Mouse (Mus musculus) testis, postnatal 14 days (tissue): Measurements from ENCODE around the gene Jak3.

Source experiments
- DNase-seq: peaks from one replicate; pipeline ENCODE4 v3.0.0; 2021; ENCODE audit warnings: low spot score

Gene Jak3

GRCm38 (mm10) chr8:71676020-71676741 lies at the start of gene Jak3:
Gene Jak3, plus strand, starts transcription at chr8:71676296.
- no peak for DNase-seq

DNA sequence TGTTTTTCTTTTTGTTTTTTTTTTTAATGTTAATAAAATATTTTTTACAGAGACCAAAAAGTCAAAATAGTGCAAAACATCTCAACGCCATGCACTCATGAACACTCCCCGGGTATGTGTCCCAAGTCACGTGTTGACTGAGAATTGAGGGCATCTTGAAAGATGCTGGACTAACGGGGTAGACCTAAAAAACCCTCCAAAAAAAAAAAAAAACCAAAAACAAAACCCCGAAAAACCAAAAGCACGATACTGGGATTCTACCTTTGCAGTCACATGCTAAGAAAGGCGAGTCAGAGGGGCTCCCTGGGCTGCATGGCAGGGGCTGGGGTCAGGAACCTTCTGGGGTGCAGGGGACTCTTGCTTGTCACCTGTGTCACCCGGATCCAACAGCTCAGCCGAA lies 49.3 kb upstream of the Jak3 start:
- no peak for DNase-seq

DNA sequence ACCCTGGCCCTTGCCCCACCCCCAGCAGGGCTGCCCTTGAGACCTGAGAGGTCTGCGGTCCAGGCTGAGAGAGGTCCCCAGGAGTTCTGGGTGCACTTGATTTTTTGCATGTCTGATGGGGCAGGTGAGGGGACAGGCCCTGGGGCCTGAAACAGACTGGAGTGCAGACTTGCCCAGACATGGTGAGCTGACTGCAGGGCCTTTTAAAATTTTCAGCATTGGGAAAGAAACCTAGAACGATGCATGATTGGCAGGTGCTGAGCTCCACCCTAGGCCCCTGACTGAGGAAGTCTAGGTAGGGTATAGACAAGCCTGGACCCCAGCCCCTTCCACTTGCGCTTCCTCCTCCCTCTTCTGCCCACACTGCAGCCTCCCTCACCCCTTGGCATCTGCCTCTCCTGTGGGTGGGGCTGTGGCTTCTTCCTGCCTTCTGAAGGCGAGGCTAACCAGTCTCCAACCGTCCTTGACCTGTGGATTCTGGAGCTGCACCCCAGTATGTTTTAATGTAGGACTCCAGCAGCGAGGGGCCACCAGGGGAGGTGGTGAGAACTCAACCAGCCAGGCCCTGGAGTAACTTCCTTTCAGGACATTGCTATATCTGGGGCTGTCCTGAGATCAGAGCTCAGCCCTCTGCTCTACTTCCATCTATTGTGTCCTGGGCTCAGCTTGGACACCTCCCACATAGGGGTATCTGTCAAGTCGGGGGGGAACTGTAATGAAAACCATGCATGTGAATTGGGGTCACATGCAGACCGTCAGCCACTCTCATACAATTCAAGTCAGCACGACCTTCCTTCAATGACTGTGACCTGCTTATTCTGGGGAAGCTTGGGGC lies 48.6 kb upstream of the Jak3 start:
- no peak for DNase-seq

- no peak for DNase-seq
These were observed 47.5 kb upstream of the Jak3 start for GRCm38 (mm10) chr8:71628396-71629095.

DNA sequence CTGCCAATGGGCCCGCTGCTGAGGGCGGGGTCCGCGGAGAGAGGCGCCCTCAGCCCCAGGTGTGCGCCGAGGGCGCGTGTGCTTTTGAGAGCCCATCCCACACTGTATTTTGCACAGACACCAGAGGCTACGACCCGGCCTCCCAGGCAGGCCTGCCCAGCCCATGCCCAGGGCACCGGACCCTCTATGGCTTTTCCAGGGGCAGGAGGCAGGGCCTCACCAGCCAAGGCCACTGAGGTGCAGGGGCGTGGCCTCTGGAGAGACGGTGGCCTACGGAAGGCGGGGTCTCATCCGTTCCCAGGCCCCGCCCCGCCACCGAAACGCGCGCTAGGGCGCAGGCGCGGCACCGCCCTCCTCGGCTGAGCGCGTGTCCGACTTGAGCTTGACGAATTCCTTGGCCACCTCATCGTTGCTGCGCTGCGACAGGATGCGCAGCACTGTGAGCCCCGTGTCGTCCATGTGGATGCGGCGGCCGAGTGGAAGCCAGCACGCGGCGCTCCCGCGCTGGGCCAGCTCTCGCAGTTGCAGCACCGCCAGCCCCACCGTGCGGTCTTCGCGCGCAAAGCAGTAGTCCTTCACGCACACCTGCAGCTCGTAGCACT lies 46.9 kb upstream of the Jak3 start:
- DNase-seq, result peak; percentile 92

- peak; percentile 82 for DNase-seq
These were observed 46.3 kb upstream of the Jak3 start for GRCm38 (mm10) chr8:71629781-71630212.

- DNase-seq, result no peak
These were observed 45.3 kb upstream of the Jak3 start for GRCm38 (mm10) chr8:71630761-71631160.

DNA sequence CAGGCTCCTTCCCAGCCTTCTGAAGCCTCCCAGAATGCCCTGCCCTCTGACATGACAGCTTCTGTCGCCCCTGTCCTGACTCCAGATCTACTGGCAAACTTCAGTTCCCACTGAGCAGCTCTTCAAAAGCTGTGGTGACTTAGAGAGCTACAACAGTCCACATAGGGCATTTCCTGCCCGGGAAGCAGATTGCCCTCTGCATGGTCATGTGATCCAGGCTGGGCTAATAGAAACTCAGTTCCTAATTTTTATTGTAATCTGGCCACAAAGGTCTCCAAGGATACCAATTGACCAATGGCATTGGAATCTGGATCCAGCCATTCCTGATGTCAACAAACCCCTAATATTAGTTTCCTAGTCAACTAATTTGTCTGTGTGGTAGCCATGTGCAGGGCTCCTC lies 44.2 kb upstream of the Jak3 start:
- no peak for DNase-seq

DNA sequence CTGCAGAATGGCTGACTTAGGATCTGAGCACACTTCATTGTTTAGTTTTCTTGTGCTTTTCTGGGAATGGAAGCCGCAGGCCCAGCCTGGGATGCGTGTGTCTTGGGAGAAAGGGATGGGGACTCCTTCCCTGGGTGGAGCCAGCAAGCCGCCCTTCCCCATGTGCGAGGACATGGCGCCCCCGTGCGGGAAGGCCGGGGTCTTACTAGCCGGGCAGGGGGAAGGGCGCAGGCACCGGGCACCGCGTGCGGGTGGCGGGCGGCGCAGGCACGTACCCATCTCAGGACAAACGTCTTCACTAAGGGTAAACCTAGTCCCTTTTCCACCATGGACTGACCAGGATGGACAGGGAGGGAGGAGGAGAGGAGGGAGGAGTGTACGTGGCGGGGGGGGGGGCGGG lies 42.9 kb upstream of the Jak3 start:
- DNase-seq, result peak; percentile 55

DNA sequence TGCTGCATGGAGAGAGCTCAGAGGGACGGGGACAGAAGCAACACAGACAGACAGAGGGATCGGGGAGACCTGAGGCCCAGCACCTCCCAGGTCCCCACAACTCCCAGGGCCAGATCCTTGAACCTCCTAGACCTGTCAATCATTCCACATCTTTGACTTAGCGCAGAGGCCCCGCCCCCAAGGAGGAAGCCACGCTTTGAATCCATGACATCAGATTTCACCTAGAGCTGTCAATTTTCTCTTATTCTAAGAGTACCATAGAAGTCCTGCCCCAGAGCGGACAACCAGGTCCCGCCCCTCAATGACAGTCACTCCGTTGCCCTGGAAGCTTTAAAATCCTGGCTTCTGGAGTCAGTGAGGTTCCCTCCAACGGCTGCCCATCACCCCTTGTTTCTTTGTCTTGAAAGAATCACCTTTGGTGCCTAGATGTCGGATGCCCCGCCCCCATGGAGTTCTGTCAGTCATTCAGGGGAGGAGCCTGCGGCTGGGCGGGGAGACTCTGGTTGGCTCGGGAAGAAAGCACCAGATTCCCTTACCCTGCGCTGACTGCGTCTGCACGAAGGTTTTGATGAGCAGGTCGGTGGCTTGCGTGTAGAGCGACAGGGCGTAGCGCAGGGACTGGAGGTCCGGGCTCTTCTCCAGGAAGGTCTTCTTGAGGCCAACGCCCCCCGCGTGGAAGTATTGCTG lies 42.0 kb upstream of the Jak3 start:
- peak; percentile 76 for DNase-seq

- no peak for DNase-seq
These were observed 38.7 kb upstream of the Jak3 start for GRCm38 (mm10) chr8:71637149-71638095.

DNA sequence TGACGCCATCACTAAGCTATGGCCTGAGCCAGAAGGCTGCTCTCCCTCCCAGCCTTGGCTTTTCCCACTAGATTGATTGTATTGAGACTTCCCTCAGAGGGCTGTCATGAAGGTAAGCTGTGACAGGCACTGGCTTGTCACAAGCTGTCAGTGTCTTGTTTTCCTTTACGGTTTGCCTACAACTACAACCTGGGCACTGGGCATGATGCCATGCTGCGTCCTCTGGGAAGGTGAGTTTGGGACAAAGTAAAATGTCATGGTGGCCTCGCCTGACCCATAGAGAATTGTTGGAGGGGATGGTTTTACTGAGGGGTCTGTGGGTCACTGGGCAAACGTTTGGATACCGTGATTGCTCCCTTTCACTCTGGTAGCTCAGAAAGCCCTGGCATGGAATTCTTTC lies 37.8 kb upstream of the Jak3 start:
- no peak for DNase-seq

DNA sequence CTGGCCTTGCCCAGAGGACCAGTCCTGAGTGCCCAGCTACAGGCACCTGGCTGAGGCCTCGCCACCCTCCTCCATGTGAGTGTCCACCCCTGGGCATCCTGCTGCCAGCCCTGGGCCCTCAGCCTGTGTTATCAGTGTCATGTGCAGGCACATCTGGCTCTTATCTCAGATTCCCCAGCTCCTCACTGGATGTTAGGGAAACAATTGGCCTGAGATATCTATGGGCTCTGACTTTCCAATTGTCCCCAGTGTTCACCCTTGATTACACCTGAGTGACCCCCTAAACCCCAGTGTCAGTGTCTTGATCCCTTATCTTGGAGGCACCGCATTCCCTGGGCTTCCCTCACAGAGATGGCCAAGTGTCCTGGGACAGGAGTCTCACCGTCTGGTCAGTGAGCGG lies 36.8 kb upstream of the Jak3 start:
- DNase-seq, result no peak

- no peak for DNase-seq
These were observed 30.6 kb upstream of the Jak3 start for GRCm38 (mm10) chr8:71645510-71645909.

DNA sequence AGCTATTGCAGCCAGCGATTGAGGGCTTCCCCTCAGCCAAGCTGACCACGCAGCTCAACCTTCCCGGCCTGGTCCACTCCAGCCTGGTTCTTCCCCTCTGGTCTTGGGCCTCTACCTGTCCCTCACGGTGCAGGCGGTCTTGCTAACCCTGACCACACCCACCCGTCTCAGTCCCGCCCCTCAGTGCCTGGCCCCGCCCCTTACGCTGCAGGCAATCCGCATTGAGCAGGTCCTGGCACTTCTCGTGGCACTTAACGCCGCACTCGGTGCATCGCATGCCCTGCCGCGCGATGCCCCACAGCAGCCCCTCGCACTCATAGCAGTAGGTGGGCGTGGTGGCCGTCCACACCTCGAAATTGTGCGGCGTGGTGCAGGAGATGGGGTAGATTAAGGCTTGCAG lies 21.5 kb upstream of the Jak3 start:
- peak; percentile 50 for DNase-seq

DNA sequence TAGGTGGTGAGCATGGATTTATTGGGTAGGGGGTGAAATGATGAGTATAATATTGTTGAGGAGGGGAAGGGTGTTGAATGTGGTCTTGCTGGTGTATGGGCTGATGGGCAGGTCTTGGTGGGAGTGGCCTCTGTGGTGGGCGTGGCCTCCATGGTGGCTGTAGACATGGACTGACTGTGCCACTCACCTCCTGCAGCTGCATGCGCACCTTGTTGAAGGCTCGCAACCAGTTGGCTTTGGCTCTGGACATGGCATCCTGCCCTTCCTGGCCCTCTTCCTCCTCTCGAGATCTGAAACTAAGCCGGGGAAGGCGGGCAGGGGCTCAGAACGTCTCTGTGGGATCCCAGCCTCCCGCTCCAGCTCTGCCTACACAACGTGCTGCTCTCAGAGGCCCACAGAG lies 18.3 kb upstream of the Jak3 start:
- no peak for DNase-seq

DNA sequence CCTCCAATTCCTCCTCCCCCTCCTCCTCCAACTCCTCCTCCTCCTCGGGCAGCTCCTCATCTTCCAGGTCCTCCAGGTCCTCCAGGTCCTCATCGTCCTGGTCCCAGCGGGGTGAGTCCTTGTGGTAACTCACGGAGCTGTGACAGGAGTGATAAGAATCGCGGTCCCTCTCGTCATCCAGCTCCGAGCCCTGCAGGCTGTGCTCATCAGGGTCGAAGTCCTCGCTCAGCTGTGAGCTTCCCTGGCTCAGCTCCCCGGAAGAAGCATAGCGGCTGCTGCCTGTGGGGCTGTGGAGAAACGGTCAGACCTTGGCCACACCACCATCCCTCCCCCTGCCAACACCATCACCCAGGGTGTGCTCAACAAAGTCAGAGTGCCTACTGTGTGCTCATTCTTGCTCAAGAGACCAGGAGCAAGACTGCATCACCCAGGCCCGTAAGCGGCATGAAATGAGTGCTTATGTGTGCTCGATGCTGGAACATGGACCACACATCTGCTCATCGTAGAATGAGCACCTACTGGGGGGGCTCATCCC lies 17.5 kb upstream of the Jak3 start:
- no peak for DNase-seq

DNA sequence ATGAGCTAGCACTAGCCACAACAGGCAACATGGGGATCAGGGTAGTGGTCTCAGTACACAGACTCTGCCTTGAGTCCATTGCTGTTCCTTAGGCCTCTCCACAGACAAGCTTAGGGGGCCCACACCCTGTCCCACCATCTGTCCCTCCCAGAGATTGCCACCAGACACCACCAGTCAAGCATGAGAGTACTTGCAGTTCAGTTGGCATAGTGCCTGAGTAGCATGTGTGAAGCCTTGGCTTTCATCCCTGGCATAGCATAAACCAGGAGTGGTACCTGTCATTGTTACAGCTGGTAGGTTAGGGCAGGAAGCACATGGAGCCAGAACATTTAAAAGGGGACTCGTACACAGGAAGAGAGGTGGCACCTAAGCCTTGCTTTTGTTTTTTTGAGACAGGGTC lies 16.3 kb upstream of the Jak3 start:
- no peak for DNase-seq

GRCm38 (mm10) chr8:71660325-71661120 lies 15.6 kb upstream of the Jak3 start:
- DNase-seq, result peak; percentile 81
